Mouse (Mus musculus) neural tube, embryonic 13.5 days (tissue): ENCODE data around the gene Chrm1. TPM values are rescaled to one million over a fixed set of nuclear protein-coding genes. Genes with fewer than 3 reads are reported as not detected.
"Not testable (repeated sequence)": the region's sequence is repeated elsewhere in the genome, so short reads cannot be mapped to it uniquely, and the experiment has no call there.

Experiments used
- ATAC-seq: fragments of 200-750 bp; cut with Nextera tagmentation; 2 replicates; pipeline ENCODE4 v1.8.0; 2017; ENCODE audit warnings: low read depth, mild to moderate bottlenecking, moderate TSS enrichment, moderate library complexity
- H3K27ac ChIP-seq: fragments of 300-500 bp; sonication (generic); replicated peaks from 2 replicates; pipeline ENCODE4 v1.5.1; 2015; ENCODE audit warnings: moderate library complexity, mild to moderate bottlenecking, inconsistent platforms
- H3K27me3 ChIP-seq: fragments of 300-500 bp; sonication (generic); 2 replicates; pipeline ENCODE4 v1.6.1; 2015; ENCODE audit warnings: mild to moderate bottlenecking, inconsistent platforms
- H3K36me3 ChIP-seq: fragments of 300-500 bp; sonication (generic); 2 replicates; pipeline ENCODE4 v1.6.1; 2015; ENCODE audit warnings: mild to moderate bottlenecking, inconsistent platforms
- H3K4me1 ChIP-seq: fragments of 300-500 bp; sonication (generic); replicated peaks from 2 replicates; pipeline ENCODE4 v1.6.1; 2015; ENCODE audit warnings: inconsistent platforms
- H3K4me2 ChIP-seq: fragments of 300-500 bp; sonication (generic); 2 replicates; pipeline ENCODE4 v1.6.1; 2015; ENCODE audit warnings: inconsistent platforms, mild to moderate bottlenecking, moderate library complexity
- H3K4me3 ChIP-seq: fragments of 300-500 bp; sonication (generic); 2 replicates; pipeline ENCODE4 v1.5.1; 2015; ENCODE audit warnings: mild to moderate bottlenecking, inconsistent platforms
- H3K9ac ChIP-seq: fragments of 300-500 bp; sonication (generic); 2 replicates; pipeline ENCODE4 v1.6.1; 2015; ENCODE audit warnings: moderate library complexity, mild to moderate bottlenecking, inconsistent platforms
- H3K9me3 ChIP-seq: fragments of 300-500 bp; sonication (generic); 2 replicates; pipeline ENCODE4 v1.6.1; 2016; ENCODE audit warnings: inconsistent platforms
- WGBS: fragments of 180-500 bp; shearing (Covaris S2); methylation state at CpG from one replicate; pipeline ENCODE4 v1.1.7; 2015; 5-methylcytosine and 5-hydroxymethylcytosine counted together
- polyA plus RNA-seq: library from polyadenylated mRNA; unstranded; fragments of >200 nt; fragmentation: Nextera tagmentation; extraction: Ambion mirVana; gene quantifications from 2 replicates; pipeline ENCODE4 v1.2.1, GENCODE M21; 2015

Chrm1 gene
- polyA plus RNA-seq, 1 experiment from 2014 or later: 0.18 TPM

- H3K4me2 ChIP-seq: peak overlapping the region; percentile 75
- peak overlapping the region; percentile 94 for H3K27ac ChIP-seq
- no peaks in the 10 kb centered on the region for H3K27me3 ChIP-seq
- peak overlapping the region; percentile 92 for H3K9ac ChIP-seq
- peak overlapping the region; percentile 85 for H3K4me3 ChIP-seq
- H3K4me1 ChIP-seq: peaks cover 47% of the 10 kb centered on the region
- WGBS: under 1% methylated on average over 13 of the region's 13 CpGs
- H3K36me3 ChIP-seq: peaks cover 41% of the 10 kb centered on the region
- ATAC-seq: peak; percentile 71
- no peaks in the 10 kb centered on the region for H3K9me3 ChIP-seq
These were observed 49.3 kb downstream of the Chrm1 start for GRCm38 (mm10) chr19:8712870-8713305.

DNA sequence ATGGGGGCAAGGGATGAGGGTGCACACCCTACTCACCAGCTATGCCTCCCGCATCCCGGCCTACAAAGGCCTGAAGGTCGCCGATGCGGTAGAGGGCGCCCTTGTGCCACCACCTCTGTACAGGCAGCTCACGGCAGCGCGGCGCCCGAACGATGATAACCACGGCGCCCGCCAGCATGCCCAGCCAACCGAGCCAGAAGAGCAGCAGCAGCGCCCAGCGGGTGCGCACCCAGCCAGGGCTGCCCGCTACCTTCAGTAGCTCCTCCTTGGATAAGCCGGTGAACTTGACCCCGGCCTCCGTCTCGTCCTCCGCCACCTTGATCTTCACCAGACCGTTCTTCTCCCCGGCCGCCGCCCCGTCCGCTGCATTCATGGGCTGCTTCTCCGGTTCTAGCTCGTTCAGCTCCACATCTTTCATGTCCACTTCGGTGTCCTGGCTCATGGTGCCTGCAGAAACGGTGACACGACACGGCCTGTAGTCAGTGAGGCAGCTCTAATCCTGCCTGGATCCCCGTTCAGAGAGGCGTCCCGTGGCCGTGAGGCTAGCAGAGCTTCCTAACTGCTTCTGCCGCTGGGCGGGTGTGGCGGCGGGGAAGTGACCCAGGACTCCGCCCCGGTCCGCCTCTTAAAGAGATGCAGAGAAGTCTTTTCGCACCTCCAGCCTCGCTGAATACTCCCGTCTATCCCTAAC, 49.9 kb downstream of the Chrm1 start:
- WGBS: under 1% methylated on average over 51 of the region's 51 CpGs
- peak; percentile 95 for ATAC-seq

DNA sequence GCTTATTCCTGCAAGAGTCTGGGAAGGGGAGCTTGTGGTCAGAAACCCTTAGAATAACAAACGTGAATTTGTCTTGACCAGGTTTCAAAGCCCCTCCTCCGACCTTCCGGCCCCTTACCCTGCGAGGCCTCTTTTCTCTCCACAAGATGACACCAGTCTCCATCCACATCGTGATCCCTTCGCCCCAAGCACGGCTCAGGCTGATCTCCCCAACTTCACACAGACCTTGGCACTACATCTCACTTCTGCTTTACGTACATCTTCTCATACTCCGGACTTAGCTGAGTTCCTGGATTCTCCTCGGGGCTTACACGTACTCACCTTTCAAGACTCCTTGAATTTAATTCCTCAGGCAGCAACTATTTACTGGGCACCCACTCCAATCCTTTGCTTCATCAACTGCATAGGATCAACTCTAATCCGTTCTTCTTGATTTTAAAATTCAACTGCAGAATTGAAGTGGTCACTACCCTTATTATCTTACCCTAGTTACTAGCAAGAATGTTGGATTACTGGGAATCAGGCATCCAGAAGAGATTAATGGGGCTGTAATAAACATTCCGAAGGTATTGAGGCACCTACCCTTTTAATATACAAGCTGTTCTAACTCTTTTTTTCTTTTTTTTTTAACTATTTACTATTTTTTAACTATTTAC, 50.5 kb downstream of the Chrm1 start:
- Histone ChIP-seq H3K27me3 (no peaks in the 10 kb centered on the region), H3K9me3 (no peaks in the 10 kb centered on the region), H3K4me3 (peak overlapping the region; percentile 85), H3K27ac (peak overlapping the region; percentile 94), H3K4me2 (peak overlapping the region; percentile 75), H3K9ac (peak overlapping the region; percentile 92), H3K4me1 (peaks cover 47% of the 10 kb centered on the region), H3K36me3 (peaks cover 28% of the 10 kb centered on the region)
- 9% methylated on average over 13 of the region's 13 CpGs for WGBS
- peak; percentile 6; the same call in 1 of the 2 replicates for ATAC-seq

More for the DNA sequence above, 49.9 kb downstream of the Chrm1 start:
- no peaks in the 10 kb centered on the region for H3K27me3 ChIP-seq
- peak overlapping the region; percentile 85 for H3K4me3 ChIP-seq
- peak overlapping the region; percentile 75 for H3K4me2 ChIP-seq
- peak overlapping the region; percentile 94 for H3K27ac ChIP-seq
- H3K9me3 ChIP-seq: no peaks in the 10 kb centered on the region
- H3K4me1 ChIP-seq: peaks cover 47% of the 10 kb centered on the region
- peak overlapping the region; percentile 92 for H3K9ac ChIP-seq
- peaks cover 35% of the 10 kb centered on the region for H3K36me3 ChIP-seq

DNA sequence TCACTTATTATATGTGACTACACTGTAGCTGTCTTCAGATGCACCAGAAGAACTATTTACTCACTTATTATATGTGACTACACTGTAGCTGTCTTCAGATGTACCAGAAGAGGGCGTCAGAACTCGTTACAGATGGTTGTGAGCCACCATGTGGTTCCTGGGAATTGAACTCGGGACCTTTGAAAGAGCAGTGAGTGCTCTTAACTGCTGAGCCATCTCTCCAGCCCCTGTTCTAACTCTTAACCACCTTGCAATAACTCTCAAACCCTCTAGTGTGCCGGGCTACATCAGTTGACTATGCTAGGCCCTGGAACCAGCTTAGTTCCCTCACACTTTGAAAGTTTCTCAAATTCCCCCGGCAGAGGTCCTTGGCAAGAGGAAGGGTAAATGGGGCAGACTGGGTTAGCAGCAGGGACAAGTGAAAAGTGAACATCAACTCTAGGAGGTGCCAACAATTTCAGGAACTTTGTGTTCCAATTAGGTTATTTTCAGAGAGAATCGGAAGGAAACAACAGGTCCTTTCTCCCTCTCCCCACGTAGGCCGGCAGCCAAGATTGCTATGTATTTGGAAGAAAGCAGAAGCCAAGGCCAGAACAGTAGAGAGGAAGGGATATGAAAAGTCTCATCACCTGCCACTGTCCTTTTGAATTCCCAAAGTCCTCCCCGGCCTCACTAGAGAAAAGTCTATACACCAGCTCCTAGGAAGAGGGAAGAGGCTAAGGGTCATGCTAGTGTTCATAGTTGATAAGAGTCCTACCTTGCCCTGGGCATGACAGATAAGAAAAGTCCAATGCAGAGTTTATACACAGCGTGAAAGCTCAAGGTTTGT, 51.3 kb downstream of the Chrm1 start:
- no peaks in the 10 kb centered on the region for H3K9me3 ChIP-seq
- no peak overlapping the region for H3K27ac ChIP-seq
- H3K4me1 ChIP-seq: peaks cover 43% of the 10 kb centered on the region
- peaks cover 21% of the 10 kb centered on the region for H3K36me3 ChIP-seq
- H3K4me2 ChIP-seq: peak overlapping the region; percentile 75
- 72% methylated on average over 10 of the region's 10 CpGs for WGBS
- H3K9ac ChIP-seq: no peak overlapping the region
- no peak overlapping the region for H3K4me3 ChIP-seq
- no peaks in the 10 kb centered on the region for H3K27me3 ChIP-seq
- no peak for ATAC-seq

DNA sequence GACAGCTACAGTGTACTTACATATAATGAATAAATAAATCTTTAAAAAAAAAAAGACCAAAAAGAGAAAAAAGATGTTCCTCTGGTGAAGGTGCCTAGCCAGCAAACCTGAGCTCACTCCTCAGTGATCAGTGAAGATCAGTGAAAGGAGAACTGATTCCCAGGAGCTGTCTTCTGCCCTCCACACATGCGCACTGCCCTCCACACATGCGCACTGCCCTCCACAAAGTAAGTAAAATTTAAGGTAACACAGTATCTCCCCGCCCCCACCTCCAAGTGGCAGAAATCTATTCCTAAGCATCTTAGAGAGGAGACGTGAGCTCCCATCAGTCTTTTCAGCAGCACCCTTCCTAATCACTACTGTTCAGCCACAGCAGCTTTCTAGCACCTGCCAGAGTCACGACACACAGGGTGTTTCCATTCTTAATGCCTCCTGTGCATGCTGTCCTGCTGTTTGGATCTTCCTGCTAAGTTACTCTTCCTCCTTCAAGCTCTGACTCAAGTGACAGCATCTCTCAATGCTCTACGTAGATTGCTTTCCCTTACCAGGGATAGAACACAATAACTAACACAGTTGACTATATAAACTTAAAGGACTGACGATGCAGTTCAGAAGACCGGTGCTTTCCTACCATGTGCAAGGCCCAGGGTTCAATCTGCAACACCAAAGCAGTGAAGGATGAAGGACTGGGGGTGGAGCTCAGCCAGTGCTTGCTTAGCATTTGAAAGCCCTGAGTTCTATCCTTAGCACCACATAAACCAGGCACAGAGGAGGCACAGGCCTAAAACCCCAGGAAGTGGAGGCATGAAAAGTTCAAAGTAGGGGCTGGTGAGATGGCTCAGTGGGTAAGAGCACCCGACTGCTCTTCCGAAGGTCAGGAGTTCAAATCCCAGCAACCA, 52.5 kb downstream of the Chrm1 start:
- WGBS: 57% methylated on average over 10 of the region's 10 CpGs

GRCm38 (mm10) chr19:8716767-8717475, 53.3 kb downstream of the Chrm1 start:
- Histone ChIP-seq H3K4me1 (peaks cover 41% of the 10 kb centered on the region), H3K4me2 (no peak overlapping the region), H3K9ac (no peak overlapping the region), H3K27ac (no peak overlapping the region), H3K36me3 (peaks cover 3% of the 10 kb centered on the region; the same call in 1 of the 2 replicates), H3K9me3 (no peaks in the 10 kb centered on the region), H3K27me3 (no peaks in the 10 kb centered on the region), H3K4me3 (no peak overlapping the region)
- no peak for ATAC-seq
- WGBS: 62% methylated on average over 9 of the region's 10 CpGs

More for the DNA sequence above, 52.5 kb downstream of the Chrm1 start:
- Histone ChIP-seq H3K9ac (no peak overlapping the region), H3K4me1 (peaks cover 41% of the 10 kb centered on the region), H3K27ac (no peak overlapping the region), H3K9me3 (no peaks in the 10 kb centered on the region), H3K4me3 (no peak overlapping the region), H3K36me3 (peaks cover 9% of the 10 kb centered on the region; the same call in 1 of the 2 replicates), H3K4me2 (no peak overlapping the region), H3K27me3 (no peaks in the 10 kb centered on the region)
- ATAC-seq: no peak

DNA sequence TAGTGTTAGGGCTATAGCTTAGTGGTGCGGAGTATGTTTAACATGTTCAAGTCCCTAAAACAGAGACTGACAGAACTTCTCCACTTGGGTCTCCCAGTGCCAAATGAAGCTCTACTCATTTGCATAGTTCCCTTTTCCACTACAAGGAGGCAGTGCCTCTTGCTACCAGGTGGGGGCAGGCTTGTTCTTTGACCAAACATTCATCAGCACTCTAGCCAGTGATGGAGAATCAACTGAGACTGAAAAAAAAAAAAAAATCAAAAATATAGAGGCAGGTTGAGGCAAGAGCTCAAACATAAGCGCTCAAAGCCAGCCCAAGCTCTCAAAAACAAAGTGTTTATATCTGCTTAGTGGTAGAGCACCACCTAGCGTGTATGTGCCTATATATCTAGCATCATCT, 54.8 kb downstream of the Chrm1 start:
- H3K4me1 ChIP-seq: peaks cover 37% of the 10 kb centered on the region
- H3K4me3 ChIP-seq: no peak overlapping the region
- H3K27ac ChIP-seq: no peak overlapping the region
- no peaks in the 10 kb centered on the region for H3K27me3 ChIP-seq
- WGBS: 73% methylated on average over 3 of the region's 3 CpGs
- ATAC-seq: no peak
- no peaks in the 10 kb centered on the region for H3K9me3 ChIP-seq
- no peak overlapping the region for H3K4me2 ChIP-seq
- no peaks in the 10 kb centered on the region for H3K36me3 ChIP-seq
- no peak overlapping the region for H3K9ac ChIP-seq

GRCm38 (mm10) chr19:8719037-8719436, 55.4 kb downstream of the Chrm1 start:
- not testable (repeated sequence) for H3K4me3 ChIP-seq, H3K36me3 ChIP-seq, H3K4me2 ChIP-seq, H3K9ac ChIP-seq, H3K9me3 ChIP-seq, ATAC-seq, H3K27me3 ChIP-seq, H3K27ac ChIP-seq
- peaks cover 36% of the 10 kb centered on the region for H3K4me1 ChIP-seq

DNA sequence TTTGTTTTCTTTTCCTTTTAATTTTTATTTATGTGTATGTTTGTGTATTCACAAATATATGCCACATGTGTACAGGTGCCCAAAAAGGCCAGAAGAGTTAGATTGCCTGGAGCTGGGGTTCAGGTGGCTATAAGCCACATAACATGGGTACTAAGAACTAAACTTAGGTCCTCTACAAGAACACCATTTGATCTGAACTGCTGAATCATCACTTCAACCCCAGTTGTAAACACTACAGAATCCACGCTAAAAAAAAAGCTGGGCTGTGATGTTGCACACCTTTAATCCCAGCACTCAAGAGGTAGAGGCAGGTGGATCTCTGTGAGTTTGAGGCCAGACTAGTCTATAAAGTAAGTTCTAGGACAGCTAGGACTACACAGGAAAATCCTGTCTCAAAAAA, 57.8 kb downstream of the Chrm1 start:
- peaks cover 21% of the 10 kb centered on the region for H3K36me3 ChIP-seq
- H3K27me3 ChIP-seq: no peaks in the 10 kb centered on the region
- no peak for ATAC-seq
- H3K4me1 ChIP-seq: peaks cover 49% of the 10 kb centered on the region
- H3K4me3 ChIP-seq: peak overlapping the region; percentile 2; the same call in 1 of the 2 replicates
- 79% methylated on average over 1 of the region's 1 CpGs for WGBS
- no peak overlapping the region for H3K27ac ChIP-seq
- H3K4me2 ChIP-seq: peak overlapping the region; percentile 79
- H3K9ac ChIP-seq: no peak overlapping the region
- no peaks in the 10 kb centered on the region for H3K9me3 ChIP-seq

DNA sequence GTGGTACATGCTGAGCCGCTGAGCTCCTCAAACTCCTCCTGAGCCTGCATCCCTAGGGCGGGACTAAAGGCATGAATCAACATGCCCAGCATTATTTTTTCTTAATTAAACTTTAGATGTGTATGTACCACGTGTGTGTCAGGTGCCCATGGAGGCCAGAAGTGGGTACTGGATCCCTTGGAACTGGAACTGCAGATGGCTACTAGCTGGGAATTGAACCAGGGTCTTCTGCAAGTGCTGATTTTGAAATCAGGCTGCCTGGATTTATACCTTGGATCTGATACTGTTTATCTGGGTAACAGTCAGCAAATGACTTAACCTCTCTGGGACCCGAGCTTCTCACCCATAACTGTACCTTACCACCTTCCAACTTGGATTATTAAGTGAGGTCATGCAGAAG, 58.4 kb downstream of the Chrm1 start:
- Histone ChIP-seq H3K9me3 (no peaks in the 10 kb centered on the region), H3K27ac (peak overlapping the region; percentile 96; the same call in 1 of the 2 replicates), H3K9ac (peak overlapping the region; percentile 92), H3K4me3 (peak overlapping the region; percentile 64), H3K27me3 (no peaks in the 10 kb centered on the region), H3K4me1 (peaks cover 53% of the 10 kb centered on the region), H3K36me3 (peaks cover 28% of the 10 kb centered on the region), H3K4me2 (peak overlapping the region; percentile 79)
- 0 out of 2 replicates have a peak, but pooled peaks have one; percentile 0 for ATAC-seq
- WGBS: 59% methylated on average over 4 of the region's 4 CpGs

DNA sequence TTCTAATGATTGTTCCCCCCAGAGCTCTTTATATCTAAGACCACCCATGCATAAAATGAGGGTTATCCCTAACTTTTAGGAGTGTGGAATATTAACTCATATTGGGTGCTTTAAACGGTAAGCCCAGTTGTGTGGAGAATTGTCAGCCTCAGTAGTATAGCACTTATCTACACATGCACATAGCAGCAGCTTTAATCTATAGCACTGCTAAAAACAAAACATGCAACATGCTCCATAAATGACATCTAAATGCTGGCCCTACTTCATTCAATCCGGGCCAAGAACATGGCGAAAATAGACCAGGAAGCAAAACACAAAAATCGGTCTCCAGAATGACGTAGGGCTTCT, 58.9 kb downstream of the Chrm1 start:
- Histone ChIP-seq H3K27ac (peak overlapping the region; percentile 96), H3K36me3 (peaks cover 30% of the 10 kb centered on the region), H3K4me2 (peak overlapping the region; percentile 79), H3K4me3 (peak overlapping the region; percentile 64), H3K9me3 (no peaks in the 10 kb centered on the region), H3K9ac (peak overlapping the region; percentile 92), H3K4me1 (peaks cover 53% of the 10 kb centered on the region), H3K27me3 (no peaks in the 10 kb centered on the region)
- ATAC-seq: peak; percentile 20
- 2% methylated on average over 5 of the region's 5 CpGs for WGBS
